29 mouse cellular contexts compared by ENCODE assay signal in genomic region chr13:95231366-95232138, GRCm38 (mm10). TPM values are rescaled to one million over a fixed set of nuclear protein-coding genes. Genes with fewer than 3 reads are reported as not detected.
DNase-seq lines count a peak whose midpoint lies in the region; TF ChIP-seq lines count a peak whose summit lies in the region.
"Had no signal": no experiment of that assay in that cellular context is flagged by ENCODE, and none has a peak within 500 bp of the region (broad histone marks: within the 10 kb centered on the region; RNA-seq: fewer than 3 reads in every experiment).

No protein-coding gene starts in this region.

- H3K36me3 ChIP-seq in kidney, adult 2 months (ENCODE audit: control insufficient read depth, insufficient read depth, low read length) = no peaks in the 10 kb centered on the region
- H3K36me3 ChIP-seq in liver, adult 2 months (ENCODE audit: control insufficient read depth, insufficient read depth, low read length) = no peaks in the 10 kb centered on the region
- H3K36me3 ChIP-seq: embryonic facial prominence, embryonic 13.5 days; forebrain, embryonic 10.5 days; forebrain, embryonic 15.5 days; hindbrain, embryonic 10.5 days; hindbrain, embryonic 15.5 days; neural tube, embryonic 15.5 days had no signal

- TF ChIP-seq CTCF in kidney, adult 2 months (conservative IDR thresholded peaks at IDR 0.05; ENCODE audit: insufficient read depth, insufficient read length, low read depth, low read length) = no peak
- TF ChIP-seq CTCF in liver, adult 2 months (IDR thresholded peaks at IDR 0.05; ENCODE audit: low read depth, low read length) = no peak

- no peak for TF ChIP-seq POLR2A in kidney, adult 2 months (IDR thresholded peaks at IDR 0.05; ENCODE audit: low read depth, low read length)
- TF ChIP-seq POLR2A in liver, adult 2 months (IDR thresholded peaks at IDR 0.05; ENCODE audit: extremely low read depth, insufficient read depth, low read length) = no peak

- H3K27ac ChIP-seq in kidney, adult 2 months (ENCODE audit: insufficient read depth, low read depth, low read length) = peak overlapping the region; percentile 47
- no peak overlapping the region for H3K27ac ChIP-seq in liver, adult 2 months (replicated peaks; ENCODE audit: insufficient read depth, low read depth, low read length)
- H3K27ac ChIP-seq: embryonic facial prominence, embryonic 13.5 days; forebrain, embryonic 10.5 days; forebrain, embryonic 15.5 days; hindbrain, embryonic 10.5 days; hindbrain, embryonic 15.5 days; liver, embryonic 14.5 days; neural tube, embryonic 15.5 days had no signal

- no peaks in the 10 kb centered on the region for H3K27me3 ChIP-seq in kidney, adult 2 months (replicated peaks; ENCODE audit: control insufficient read depth, insufficient read depth, low read length)
- no peaks in the 10 kb centered on the region for H3K27me3 ChIP-seq in liver, adult 2 months (ENCODE audit: control insufficient read depth, insufficient read depth, low read length)
- H3K27me3 ChIP-seq: embryonic facial prominence, embryonic 13.5 days; forebrain, embryonic 15.5 days; hindbrain, embryonic 15.5 days; neural tube, embryonic 15.5 days had no signal

- 62% methylated on average over 8 of the region's 8 CpGs for WGBS in kidney, adult 2 months
- 77% methylated on average over 8 of the region's 8 CpGs for WGBS in liver, adult 2 months

- no peaks in the 10 kb centered on the region for H3K79me2 ChIP-seq in liver, adult 2 months (ENCODE audit: control insufficient read depth, insufficient read depth, low read length)

- no peak overlapping the region for H3K4me3 ChIP-seq in kidney, adult 2 months (ENCODE audit: insufficient read depth, low read depth, low read length)
- no peak overlapping the region for H3K4me3 ChIP-seq in liver, adult 2 months (ENCODE audit: insufficient read depth, low read depth, low read length)
- H3K4me3 ChIP-seq: embryonic facial prominence, embryonic 13.5 days; forebrain, embryonic 10.5 days; forebrain, embryonic 15.5 days; hindbrain, embryonic 10.5 days; hindbrain, embryonic 15.5 days; megakaryocyte, embryonic 14.5 days; neural tube, embryonic 15.5 days had no signal

- DNase-seq in kidney, adult 2 months = peak; percentile 26
- no peak for DNase-seq in kidney, postnatal 4 days
- peak; percentile 6 for DNase-seq in liver, adult 2 months (ENCODE audit: extremely low read depth, low read depth, low spot score)
- DNase-seq in liver = no peak
- peak; percentile 18 for DNase-seq in kidney, postnatal 14 days
- peak; percentile 28 for DNase-seq in lung, postnatal 10 days
- no peak for DNase-seq in c-Kit-positive CD71-positive TER-119-positive erythroid progenitor cells, embryonic 14.5 days (ENCODE audit: low spot score)
- DNase-seq: adrenal gland, postnatal 14 days; cerebellum, adult 11-12 months; cerebellum, adult 9-11 months; gastrocnemius, postnatal 25 days; heart, adult 18-20 months; heart, postnatal 14 days; layer of hippocampus, postnatal 36 days; left cerebral cortex, postnatal 4 days; lung, embryonic 14.5 days; midbrain, embryonic 14.5 days; retina, postnatal 1 day; right cerebral cortex, postnatal 25 days; thymus, adult 18-20 months; thymus, postnatal 25 days had no signal

- peaks cover 7% of the 10 kb centered on the region; the same call in 1 of the 2 replicates for H3K4me1 ChIP-seq in kidney, adult 2 months (ENCODE audit: control insufficient read depth, insufficient read depth, low read length)
- no peaks in the 10 kb centered on the region for H3K4me1 ChIP-seq in liver, adult 2 months (ENCODE audit: control insufficient read depth, insufficient read depth, low read length)
- H3K4me1 ChIP-seq: embryonic facial prominence, embryonic 13.5 days; forebrain, embryonic 10.5 days; forebrain, embryonic 15.5 days; hindbrain, embryonic 10.5 days; hindbrain, embryonic 15.5 days; megakaryocyte, embryonic 14.5 days; neural tube, embryonic 15.5 days had no signal

- H3K9ac ChIP-seq in liver, adult 2 months (ENCODE audit: low read depth, low read length) = no peak overlapping the region
- H3K9ac ChIP-seq: embryonic facial prominence, embryonic 13.5 days; forebrain, embryonic 15.5 days; hindbrain, embryonic 15.5 days; liver, embryonic 14.5 days; lung, embryonic 14.5 days; neural tube, embryonic 15.5 days had no signal

RNA-seq across cellular contexts. Expression of gene Pde8b, which starts 18.6 kb away (rescaled TPM):
- 10.1 TPM in 2 replicates for polyA plus RNA-seq in kidney, adult 2 months (2012; rRNA removed)
- 1.4 and 3.7 TPM in 2 replicates for total RNA-seq in liver, adult 2 months (2014; rRNA removed)
- 0.50 and 1.5 TPM in 2 replicates for polyA plus RNA-seq in liver, adult 2 months (2012; rRNA removed)

Comparison
In these comparisons a context has a peak if more than half of its experiments do, and no peak if none do; other contexts are left out.
1. DNase-seq: peak in kidney, adult 2 months (single experiment), liver, adult 2 months (single experiment), kidney, postnatal 14 days (single experiment) and lung, postnatal 10 days (single experiment); none in kidney, postnatal 4 days (0 of 2), liver (single experiment) and c-Kit-positive CD71-positive TER-119-positive erythroid progenitor cells, embryonic 14.5 days (single experiment).